Mouse (Mus musculus): ENCODE data around the gene Kcna1.

Kcna1 gene

DNA sequence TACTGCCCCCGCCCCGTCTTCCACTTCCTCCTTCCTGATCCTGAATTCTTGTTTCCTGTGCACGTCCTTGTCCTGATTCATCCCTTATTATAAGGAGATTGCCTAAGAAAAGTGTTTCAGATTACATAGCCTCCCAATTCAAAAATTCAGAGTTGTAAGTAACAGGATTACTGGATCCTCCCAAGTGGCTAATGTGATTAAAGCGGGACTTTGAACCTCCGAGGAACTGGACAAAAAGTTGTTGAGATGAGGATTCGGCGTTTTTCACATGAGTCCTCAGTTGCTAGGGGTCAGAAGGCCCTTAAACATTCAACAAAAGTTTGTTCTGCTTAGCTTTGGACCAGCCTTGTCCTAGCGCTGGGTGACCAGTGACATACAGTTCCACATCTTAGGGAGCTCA is at the start of gene Kcna1:
TSS of gene Kcna1 (minus strand) at position 4 of the 400 bp plus-strand sequence.
- no peak for DNase-seq (ENCODE audit: low spot score)

DNA sequence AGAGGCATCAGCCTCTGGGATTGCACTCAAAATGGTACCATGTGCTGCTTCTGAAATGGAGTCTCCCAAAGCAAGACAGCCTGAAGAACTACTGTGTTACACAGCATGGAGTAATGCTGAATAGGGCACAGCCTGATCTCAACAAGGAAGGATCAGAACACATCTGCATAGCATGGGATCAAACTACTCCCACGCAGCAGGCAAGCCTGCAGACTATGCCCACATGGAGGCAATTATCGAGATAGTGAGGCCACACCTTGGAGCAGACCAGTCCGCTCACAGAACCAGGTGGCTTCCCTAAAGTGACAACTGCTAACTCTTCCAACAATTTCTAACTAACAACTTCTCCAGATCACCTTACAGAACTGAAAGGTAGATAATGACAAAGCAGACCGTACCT is 40.9 kb upstream of the Kcna1 start:
- no peak for DNase-seq (ENCODE audit: low spot score)

DNA sequence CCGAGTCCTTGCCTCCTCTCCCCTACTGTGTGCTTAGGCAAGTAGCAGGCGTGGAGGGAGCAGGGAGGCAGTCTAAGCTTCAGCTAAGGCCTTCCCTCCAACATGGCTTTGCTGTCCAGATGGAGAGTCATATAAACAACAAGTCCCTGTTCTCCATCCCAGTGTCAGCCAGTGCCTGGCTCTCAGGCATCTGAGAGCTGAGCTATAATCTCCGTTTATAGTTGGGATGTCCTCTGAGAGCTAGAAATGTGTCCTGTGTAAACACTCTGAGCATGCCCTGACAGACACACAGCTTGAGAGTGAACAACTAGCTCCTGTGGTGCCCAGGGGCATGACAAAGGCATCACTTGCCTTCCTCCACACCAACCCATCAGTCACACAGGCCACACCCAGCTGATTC is 39.0 kb upstream of the Kcna1 start:
- DNase-seq (ENCODE audit: low spot score) = no peak

DNA sequence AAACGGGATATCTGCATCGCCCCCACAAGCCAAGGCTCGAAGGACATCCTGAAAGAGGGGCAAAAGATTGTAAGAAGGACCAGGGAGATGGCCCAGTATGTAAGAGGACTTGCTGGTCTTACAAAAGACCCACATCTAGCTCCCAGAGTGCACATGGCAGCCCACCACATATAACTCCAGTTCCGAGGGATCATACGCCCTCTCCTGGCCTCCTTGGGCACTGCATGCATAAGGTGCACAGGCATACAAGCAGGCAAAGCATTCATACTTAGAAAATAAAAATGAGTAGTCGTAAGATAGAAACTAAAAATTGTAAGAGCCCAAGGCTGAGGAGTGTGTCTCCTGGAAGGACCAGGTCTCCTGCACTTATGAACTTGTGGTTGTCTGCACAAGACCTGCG is 32.8 kb upstream of the Kcna1 start:
- no peak for DNase-seq (ENCODE audit: low spot score)

DNA sequence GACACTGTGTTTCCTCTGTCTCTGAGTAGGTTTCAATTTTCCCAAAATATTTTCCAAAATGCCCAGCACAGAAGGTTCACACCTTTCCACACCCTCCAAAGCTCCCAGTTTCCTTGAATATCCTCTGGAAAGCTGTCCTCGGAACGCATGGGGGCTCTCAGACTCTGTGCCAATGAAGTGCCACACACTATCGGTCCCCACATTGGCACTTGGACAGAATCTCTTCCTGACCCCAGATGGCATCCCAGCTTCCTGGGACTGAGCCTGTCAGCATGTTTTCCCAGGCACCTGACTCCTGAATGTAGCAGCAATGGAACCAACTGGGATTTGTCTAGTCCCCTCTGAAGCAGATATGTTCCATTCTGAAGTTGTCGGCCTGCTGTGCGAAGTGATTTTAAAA is 20.8 kb upstream of the Kcna1 start:
- no peak for DNase-seq (ENCODE audit: low spot score)

DNA sequence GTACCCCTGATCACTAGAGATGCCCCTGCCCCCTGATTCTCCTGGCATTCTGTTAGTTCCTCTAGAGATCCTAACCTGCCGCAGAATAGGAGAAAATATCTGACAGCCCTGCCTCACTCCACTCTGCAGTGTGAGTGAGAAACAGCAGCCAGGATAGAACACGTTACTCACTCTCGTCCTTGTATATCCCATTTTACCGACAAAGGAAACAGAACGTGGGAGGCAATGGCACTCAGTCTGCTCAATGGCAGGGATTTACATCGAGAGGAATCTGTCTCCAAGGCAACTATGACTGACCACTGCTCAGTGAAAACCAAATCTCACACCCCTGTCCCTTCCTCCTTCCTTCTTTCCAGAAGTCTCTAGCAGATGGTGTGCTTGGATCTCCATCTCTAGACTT is 19.9 kb upstream of the Kcna1 start:
- no peak for DNase-seq (ENCODE audit: low spot score)

DNA sequence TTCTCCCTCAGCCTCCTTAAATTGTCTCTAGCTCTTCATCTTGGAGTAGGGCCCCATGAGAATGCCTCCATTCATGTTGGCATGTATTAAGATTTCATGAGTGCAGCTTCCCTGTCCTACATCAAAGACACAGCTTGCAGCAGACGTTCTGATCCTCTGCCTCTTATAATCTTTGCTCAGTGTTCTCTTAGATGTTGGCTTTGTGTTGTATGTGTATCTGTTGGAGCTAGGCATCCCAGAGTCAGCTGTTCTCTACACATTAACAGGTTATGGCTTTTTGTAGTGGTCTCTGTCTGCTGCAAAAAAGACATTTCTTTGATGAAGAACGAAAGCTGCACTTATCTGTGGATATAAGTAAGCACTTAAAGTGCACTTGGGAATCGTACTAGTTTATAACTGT is 18.4 kb upstream of the Kcna1 start:
- no peak for DNase-seq (ENCODE audit: low spot score)

DNA sequence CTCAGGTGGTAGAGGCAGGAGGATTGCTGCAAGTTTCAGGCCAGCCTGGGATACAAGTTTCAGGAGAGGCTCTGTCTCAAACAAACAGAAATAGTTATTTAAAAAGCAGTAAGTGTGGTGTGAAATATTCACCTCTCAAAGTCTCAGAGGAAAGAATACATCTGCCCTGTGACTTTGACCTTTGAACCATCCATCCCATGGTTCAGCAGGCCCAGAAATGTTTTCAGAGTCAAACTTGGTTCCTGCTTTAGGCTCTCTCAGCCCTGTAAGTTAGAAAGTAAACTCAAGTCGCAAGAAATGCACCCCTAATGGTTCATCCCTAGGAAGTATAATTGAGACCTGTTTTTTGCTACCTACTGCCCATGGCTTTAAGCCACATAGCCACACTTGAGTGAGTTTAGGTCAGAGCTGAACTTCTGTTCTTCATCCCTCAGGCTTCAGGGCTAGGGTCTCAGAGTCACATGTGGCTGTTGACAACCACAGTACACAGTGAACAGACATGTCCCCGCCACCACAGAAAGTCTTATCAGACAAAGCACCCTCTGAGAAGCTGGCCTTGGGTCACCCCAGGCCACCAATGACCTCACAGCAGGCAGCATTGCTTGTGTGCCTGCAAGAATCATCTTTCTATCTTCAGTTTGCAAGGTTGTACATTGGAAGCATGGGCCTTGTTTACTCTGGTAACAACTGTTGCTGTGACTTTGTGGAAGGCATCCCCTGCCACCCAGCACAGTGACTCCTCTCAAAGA is 11.6 kb upstream of the Kcna1 start:
- DNase-seq (ENCODE audit: low spot score) = no peak

DNA sequence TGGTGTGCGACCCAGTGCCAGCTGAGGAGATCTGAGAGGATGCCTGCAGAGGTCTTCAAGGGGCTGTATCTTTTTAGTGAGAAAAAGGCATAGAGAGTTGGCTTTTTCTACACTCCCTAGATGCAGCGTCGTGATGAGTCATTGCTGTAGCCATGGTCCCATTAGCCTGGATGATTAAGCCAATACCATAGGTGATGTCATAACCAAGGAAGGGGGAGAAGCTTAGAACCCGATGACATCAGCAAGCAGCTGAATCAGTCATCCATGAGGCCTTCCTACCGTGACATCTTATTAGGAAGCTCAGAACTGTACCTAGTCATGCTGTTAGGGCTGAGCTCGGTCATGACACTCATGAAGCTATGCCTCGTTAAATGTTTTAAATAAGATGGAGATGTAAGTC is 7.4 kb upstream of the Kcna1 start:
- peak; percentile 8 for DNase-seq (ENCODE audit: low spot score)

DNA sequence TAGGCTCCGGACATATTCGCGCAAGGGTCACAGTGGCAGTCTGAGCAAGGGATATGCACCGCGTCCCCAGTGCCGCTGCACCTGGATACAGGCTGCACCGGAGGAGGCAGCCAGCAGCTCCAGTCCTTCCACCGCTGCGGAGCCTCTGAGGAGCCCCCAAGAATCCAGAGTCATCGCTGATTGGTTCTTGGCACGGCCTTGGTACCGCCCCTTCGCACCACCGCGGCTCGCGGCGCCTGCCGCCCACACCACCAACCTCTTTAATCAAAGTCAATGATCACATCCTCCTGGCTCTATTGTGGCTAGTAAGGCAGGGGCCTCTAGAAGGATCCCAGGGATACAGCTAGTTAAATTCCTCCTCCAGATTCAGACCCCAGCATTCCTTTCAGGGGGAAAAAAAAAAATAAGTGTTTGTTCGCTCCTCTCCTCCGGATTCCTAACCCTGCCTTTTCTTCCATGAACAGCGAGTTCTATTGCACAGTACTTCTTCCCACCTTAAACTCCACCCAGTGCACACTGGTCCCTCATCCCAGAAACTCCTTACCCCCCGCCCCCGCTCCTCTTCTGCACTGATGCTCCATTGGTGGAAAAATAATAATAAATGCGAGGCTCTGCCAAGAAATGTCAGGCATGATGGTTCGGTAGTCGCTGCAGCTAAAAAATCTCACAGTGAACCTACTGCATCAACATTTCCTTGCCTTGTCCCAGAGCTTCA is 383 bp downstream of the Kcna1 start:
- DNase-seq (ENCODE audit: low spot score) = no peak

DNA sequence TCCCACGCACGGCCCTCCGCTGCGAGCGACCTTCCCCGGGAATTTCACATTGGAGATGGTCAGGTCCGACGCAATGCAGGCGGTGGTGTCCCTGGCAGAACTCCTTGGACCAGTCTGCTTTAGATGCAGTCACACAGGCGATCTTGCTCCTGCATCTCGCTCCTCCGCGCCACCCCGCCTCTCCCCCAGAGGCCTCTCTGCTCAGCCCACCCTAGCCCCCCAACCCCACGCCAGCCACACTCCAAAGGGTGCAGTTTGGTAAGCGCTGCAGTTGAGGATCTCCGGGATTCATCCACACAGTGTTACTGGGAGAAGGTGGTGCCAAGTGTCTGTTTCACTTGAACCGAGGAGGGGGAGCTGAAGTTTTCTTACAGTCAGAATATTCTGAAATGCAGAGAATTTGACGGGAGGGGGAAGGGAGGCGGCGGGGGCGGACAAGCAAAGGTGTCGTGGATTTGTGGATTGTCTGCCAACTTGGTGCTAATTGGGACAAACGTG is 1.1 kb downstream of the Kcna1 start:
- no peak for DNase-seq (ENCODE audit: low spot score)

DNA sequence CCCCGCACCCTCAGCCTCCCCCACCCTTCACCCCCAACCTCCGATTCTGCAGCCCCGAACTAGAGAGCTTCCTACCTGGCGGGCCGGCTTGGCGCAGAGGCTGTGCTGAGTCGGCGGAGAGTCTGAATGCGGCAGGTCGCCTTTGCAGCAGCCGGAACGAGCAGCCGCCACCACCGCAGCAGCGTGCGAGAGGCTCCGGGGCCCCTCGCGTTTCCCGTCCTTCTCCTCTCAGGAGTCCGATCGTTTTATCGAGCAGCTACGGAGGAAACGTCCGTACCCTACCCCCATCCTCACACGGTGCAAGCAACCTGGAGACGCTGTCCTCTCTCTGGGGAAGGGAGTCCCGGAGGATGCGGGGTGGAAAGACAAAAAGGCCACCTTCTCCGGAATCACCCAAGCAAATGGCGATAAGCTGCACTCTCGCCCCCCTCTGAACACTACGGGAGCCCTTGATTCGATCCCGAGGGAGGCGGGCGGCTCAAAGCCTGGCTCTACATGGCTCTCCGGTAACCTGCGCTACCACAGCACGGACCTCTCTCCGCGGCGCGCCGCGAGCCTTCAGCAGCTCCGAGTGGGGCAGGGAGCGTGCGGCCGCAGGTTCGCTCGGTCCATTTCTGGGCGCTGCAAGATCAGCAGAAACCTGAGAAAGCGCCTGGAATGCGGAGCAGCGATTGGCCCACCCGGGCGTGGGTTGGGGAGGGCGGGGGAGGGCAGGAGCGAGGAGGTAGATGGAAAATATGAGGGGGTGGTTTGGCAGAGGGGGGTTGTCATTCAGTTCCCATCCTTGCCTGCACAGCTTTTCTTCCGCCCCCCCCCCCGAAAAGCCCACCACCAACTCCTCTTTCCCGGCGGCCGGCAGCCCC is 1.8 kb downstream of the Kcna1 start:
- no peak for DNase-seq (ENCODE audit: low spot score)

DNA sequence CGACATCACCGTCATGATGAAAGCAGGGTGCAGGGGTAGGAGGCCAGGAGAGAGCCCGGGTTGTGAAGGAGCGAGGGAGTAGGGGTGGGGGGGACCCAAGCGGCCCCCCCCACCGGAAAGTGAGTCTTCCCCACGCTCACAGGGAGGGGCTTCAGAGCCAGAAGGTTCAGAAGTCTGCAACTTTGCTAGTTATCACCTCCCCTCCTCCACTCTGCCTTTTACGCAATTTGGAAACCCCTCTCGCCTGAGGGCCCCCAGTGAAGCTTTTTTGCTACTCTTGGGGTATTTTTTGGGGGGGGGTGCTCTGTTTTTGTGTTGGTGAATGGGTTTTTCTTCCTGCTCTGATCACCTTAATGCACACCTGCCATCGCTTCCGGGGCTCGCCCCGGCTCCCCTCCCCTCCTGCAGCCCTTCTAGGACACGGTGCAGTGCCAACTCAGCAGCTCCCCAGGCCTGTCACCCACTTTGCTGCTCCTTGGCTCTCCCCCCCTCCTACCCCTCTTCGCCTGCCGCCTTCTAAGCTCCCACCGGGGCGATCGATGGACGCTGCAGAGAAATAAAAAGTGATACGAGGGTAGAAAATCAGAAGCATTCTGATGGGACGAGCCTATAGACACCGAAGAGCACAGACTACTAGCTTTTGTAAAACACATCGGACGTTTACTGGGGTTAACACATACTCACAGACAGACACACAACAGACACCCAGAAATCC is 2.7 kb downstream of the Kcna1 start:
- no peak for DNase-seq (ENCODE audit: low spot score)

DNA sequence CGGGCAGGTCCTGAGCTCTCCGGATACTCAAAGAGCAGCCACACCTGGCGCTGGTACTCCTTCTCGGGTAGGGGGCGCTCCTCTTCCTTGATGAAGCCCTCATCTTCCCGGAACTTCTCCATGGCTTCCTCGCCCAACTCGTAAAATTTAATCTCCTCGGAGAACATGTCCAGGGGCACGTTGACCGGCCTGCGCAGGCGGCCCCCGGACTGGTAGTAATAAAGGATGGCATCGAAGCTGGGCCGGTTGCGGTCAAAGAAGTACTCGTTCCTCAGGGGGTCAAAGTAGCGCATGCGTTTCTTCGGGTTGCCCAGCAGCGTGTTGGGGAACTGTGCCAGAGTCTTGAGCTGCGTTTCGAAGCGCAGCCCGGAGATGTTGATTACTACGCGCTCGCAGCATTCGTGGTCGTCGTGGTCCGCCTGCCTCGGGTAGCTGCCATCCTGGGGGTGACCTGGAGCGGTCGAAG is 3.3 kb downstream of the Kcna1 start:
- no peak for DNase-seq (ENCODE audit: low spot score)

DNA sequence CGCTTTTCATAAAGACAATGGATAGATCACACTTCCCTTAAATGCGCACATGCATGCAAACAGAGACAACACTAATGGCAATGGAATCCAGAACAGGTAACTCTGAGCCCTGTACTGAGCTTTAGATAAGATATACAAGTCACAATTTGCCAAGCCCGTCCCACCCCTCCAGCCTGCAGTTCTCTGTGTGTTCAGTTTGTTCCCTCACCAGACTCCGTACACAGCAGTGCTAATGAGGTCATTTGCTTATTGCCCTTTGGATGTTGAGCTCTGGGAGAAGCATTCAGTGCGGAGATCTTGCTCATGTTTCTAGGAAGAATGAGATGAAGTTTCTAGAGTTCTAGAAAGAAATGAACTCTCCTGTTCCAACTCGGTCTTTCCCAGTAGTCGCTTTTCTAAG is 17.7 kb downstream of the Kcna1 start:
- no peak for DNase-seq (ENCODE audit: low spot score)

DNA sequence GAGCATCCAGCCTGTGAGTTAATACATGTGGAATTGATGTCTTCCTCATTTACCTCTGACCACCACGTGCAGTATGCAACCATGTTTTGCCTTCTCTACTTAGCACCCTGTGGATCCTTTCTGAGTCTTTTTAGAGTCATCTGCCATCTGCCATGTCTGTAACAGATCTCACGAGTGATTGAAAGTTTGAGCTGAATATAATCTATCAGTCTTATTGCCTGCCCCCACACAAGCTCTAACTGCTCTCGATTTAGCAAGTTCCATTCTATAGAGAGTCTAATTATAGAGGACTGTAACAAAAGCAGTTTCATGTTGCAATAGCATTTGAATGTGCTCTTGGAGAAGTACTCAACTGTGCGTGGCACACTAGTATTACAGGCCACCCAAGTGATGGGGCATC is 27.7 kb downstream of the Kcna1 start:
- no peak for DNase-seq (ENCODE audit: low spot score)

DNA sequence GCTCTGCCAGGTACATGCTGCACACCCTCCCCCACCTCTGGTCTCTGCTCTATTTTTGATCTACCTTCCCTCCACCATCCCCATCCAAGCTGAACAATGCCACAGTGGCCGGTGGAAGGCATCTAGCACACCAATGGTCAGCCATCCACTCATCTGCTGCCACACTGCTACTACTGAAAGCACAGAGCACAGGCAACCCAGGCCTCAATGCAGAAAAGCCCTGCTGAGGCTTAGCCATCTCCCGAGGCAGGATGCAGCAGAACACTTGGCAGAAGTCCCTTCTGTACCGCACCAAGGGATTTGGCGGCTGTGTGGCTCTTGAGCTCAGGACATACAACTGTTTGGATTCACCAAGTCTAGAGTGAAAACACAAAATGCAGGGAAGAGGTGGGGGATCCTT is 35.4 kb downstream of the Kcna1 start:
- DNase-seq (ENCODE audit: low spot score) = no peak

DNA sequence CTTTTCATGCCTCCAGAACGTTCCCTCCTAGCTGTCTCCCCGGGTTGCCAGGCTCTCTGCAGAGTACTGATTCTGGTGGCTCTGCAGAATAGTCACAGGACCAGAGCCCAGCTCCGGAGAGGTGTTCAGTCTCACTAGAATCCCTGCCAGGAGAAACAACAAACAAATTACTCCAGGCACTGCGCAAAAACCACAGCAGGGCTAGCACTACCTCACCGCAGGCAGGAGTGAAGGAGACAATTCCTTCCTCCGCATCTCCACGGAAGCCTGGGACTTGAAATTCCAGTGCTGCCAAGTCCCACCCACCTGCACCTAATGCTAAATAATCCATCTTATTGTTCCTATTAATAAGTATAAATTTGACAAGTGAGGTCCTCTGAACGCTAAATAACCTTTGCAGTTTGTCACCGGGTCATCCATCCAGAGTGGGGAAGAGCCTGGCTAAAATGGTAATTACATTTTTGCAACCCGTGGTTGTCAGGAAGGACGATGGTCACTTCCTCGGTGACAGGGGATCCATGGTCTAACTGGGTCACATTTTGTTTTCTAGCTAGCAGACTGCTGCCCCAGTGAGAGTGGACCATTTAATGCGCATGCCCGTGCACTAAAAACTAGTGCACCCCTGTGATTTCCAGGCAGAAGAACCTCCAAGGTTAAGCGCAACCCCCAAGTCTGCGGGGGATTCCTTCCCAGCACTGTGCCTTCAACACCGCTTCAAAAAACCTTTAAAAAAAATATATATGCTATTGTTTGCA is 36.8 kb downstream of the Kcna1 start:
- DNase-seq (ENCODE audit: low spot score) = no peak

DNA sequence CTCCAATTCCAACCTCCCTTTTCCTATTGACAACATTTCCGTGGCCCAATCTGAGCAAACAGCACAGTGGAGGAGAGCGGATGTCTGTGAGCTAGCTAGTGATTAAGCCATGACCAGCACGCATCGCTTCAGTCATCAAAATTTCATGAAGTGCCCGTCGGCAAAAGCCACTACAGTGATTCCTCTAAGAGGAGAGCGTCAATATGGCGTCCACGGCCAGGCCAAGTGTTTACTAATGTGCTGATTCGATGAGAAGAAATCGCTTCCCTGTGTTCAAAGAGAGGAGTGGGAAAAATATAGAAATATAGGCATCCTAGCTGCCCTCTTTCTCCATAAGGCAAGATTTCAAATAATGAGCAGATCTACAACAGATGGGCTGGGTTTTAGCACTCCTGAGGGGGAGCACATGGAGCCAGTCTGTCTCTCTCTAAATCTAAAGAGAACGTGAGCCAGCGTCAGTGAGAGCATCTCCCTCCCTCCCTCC is 44.3 kb downstream of the Kcna1 start:
- DNase-seq (ENCODE audit: low spot score) = no peak

DNA sequence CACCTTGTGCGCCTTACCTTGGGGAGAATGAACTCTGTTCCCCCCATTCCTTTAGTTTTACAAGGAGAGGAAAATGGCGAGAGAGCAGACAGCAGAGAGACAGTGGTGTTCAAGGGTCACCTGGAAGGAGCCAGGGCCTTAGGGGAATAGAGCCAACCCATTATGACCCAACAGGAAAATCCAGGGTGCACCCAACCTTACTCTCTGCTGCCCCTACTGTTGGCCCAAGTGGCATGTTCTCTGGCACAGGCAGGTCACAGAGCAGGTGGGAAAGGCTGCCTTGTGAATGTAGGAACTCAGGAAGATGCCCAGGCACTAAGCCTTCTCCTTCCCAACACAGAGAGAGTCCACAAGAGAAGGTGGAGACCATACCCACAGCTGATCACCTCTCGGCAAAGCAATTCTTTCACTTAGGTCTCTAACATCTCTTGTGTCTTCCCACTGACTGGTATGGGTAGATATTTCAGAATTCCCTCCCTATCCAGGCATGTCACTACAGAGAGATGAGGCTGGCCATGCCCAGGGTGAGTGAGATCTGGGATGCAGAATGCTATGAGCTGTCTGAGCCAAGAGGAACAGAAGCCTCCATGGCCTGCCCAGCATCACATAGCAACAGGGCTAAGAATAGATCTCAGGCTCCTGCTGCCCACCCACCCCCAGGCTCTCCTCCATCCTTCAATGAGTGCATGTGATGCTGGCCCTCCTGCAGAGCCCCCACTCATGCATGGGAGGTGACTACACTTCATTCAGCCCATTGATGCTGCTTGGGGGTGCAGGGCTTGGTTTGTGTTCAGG is 46.8 kb downstream of the Kcna1 start:
- no peak for DNase-seq (ENCODE audit: low spot score)

Measured in MN1 (cell line).